Mouse (Mus musculus) megakaryocyte, embryonic 14.5 days (primary cell): ENCODE results near the gene Cfap298.

Source experiments
- FLI1 ChIP-seq: IDR thresholded peaks from 2 replicates; pipeline ENCODE4 v1.6.1; 2012; ENCODE audit warnings: low read length, inconsistent platforms, mixed read lengths
- GATA1 ChIP-seq: IDR thresholded peaks from 3 replicates; pipeline ENCODE4 v1.6.1; 2012; ENCODE audit warnings: mixed read lengths, low read length, inconsistent platforms, borderline replicate concordance

DNA sequence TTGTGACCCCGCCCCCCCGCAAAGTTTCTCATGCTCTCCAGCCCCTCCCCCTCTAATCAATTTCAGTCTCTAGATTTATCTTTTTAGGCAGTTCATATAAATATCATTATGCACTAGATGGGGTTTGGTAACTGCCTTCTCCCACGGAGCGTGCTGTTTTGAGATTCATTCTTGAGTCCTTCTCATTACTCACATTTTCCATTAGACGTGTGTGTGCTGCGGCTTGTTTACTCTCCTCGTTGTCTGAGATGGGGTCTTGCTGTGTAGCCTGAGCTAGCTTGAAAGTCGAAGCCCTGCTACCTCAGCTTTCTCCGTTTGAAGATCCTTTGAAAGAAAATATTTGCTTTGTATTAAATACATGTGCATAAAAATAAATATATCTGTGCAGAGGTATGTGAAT lies 41.1 kb downstream of the Cfap298 start:
- TF ChIP-seq FLI1 (no peak), GATA1 (no peak)
